Mouse (Mus musculus) liver, postnatal 0 days (tissue): ENCODE measurements around the gene Zfand3.

Experiments used
- CTCF ChIP-seq: sonication (generic); IDR thresholded peaks from 2 replicates; pipeline ENCODE4 v1.5.1; 2016; ENCODE audit warnings: antibody characterized with exemption, low read depth
- EP300 ChIP-seq: IDR thresholded peaks from 2 replicates; pipeline ENCODE4 v1.6.1; 2016; ENCODE audit warnings: antibody characterized with exemption, low read depth, mild to moderate bottlenecking

DNA sequence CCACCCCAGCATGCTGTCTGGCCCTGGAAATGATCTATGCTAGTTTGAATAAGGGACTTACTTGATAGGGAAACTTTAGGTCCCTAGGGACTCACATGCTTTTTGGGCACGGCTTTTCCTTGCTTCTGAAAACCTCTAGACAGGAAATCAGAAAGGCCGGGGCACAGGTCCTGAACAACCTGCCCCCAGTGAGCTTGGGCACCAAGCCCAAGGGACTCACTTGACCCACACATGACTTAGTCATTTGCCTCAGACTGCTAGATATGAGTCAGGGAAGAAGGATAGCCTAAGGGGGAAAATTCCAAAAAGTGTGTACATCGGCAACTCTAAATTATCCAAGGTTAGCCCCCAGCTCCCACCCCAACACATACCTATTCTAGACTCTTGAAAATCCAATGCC lies 10.5 kb upstream of the Zfand3 start:
- no peak for TF ChIP-seq CTCF
- TF ChIP-seq EP300 = no peak
